Mouse (Mus musculus): ENCODE results near the gene Shd.

DNA sequence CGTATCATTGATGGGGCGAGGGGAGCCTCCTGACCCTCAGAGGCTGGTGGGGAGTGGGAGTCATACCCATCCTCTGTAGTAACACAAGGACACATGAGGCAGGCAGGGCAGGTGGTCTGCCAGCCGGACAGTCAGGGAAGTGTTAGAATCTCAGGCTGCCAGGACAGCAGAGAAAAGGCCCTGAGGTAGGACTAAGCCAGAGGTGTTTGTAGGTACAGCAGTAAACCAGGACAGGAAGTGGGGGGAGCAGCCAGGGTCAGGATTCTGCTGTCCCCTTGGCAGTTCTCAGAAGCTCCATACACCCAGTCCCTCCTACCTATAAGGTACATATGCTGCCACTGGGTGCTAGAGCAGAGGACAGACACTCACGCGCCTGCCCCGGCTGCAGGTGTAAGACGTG, 8.6 kb upstream of the Shd start:
- no peak for TF ChIP-seq MAX (IDR thresholded peaks at IDR 0.05)
- no peak for TF ChIP-seq CTCF (IDR thresholded peaks at IDR 0.05; ENCODE audit: control insufficient read depth, insufficient read depth, insufficient read length)
- no peak for TF ChIP-seq USF1 (IDR thresholded peaks at IDR 0.05; ENCODE audit: low read depth)
- TF ChIP-seq MYOG (IDR thresholded peaks at IDR 0.05; ENCODE audit: control insufficient read depth, extremely low read depth, insufficient read length), result no peak
- no peak for TF ChIP-seq MYOD1 (IDR thresholded peaks at IDR 0.05; ENCODE audit: control insufficient read depth, insufficient read length, low read depth)
